Mouse (Mus musculus) ES-Bruce4 (cell line): ENCODE measurements around the gene Map2k1.

Experiments used
- CTCF ChIP-seq: IDR thresholded peaks from one replicate; pipeline ENCODE4 v1.8.1; 2011; ENCODE audit warnings: low read depth, low read length
- EP300 ChIP-seq: IDR thresholded peaks from 2 replicates; pipeline ENCODE4 v1.6.1; 2011; ENCODE audit warnings: low read depth, low read length; ENCODE audit not compliant: insufficient read depth
- POLR2A ChIP-seq: IDR thresholded peaks from one replicate; pipeline ENCODE4 v1.8.1; 2011; ENCODE audit warnings: low read length; ENCODE audit not compliant: insufficient read depth

DNA sequence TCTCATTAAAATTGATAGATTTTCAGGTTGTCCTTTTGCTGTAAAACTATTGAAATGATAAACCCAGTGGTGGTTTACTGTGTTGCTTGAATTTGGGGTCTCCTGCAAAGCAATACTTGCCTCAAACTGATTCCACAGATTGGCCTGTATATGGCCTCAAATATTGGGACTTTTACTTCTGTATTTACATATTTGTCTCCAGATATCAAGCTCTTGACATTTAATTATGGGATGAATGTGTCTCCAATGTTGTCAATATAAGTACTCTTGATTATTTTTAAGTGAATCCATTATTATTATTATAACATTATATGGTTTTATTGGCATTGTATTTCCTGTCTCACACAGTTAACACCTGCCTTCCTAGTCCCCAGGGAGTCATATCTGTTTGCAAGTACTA, 79.1 kb downstream of the Map2k1 start:
- TF ChIP-seq POLR2A (no peak), CTCF (no peak), EP300 (no peak)
